Mouse (Mus musculus) liver, postnatal 0 days (tissue): Measurements from ENCODE around the gene Krtap24-1. TPM values are rescaled to one million over a fixed set of nuclear protein-coding genes. Genes with fewer than 3 reads are reported as not detected.

Source experiments
- ATAC-seq: fragments of 200-750 bp; cut with Nextera tagmentation; 2 replicates; pipeline ENCODE4 v1.8.0; 2017; ENCODE audit warnings: mild to moderate bottlenecking, moderate library complexity
- DNase-seq: peaks from one replicate; pipeline ENCODE4 v3.0.0-alpha.2; 2016
- H3K27ac ChIP-seq: fragments of 300-500 bp; sonication (generic); 2 replicates; pipeline ENCODE4 v1.5.1; 2014; ENCODE audit warnings: antibody characterized with exemption, moderate library complexity, mild to moderate bottlenecking, low read depth
- H3K27me3 ChIP-seq: fragments of 300-500 bp; sonication (generic); 2 replicates; pipeline ENCODE4 v1.6.1; 2014; ENCODE audit warnings: low read length, control low read depth, mixed read lengths; ENCODE audit not compliant: insufficient read depth
- H3K36me3 ChIP-seq: fragments of 300-500 bp; sonication (generic); replicated peaks from 2 replicates; pipeline ENCODE4 v1.6.1; 2014; ENCODE audit warnings: mild to moderate bottlenecking, control low read depth, low read length, moderate library complexity, mixed read lengths; ENCODE audit not compliant: insufficient read depth
- H3K4me1 ChIP-seq: fragments of 300-500 bp; sonication (generic); 2 replicates; pipeline ENCODE4 v1.6.1; 2014; ENCODE audit warnings: antibody characterized with exemption, mild to moderate bottlenecking, control low read depth; ENCODE audit not compliant: insufficient read depth
- H3K4me2 ChIP-seq: fragments of 300-500 bp; sonication (generic); 2 replicates; pipeline ENCODE4 v1.6.1; 2014; ENCODE audit warnings: low read depth, mild to moderate bottlenecking, low read length, moderate library complexity, mixed read lengths
- H3K4me3 ChIP-seq: fragments of 300-500 bp; sonication (generic); 2 replicates; pipeline ENCODE4 v1.5.1; 2014; ENCODE audit warnings: low read depth, low read length
- H3K9ac ChIP-seq: fragments of 300-500 bp; sonication (generic); replicated peaks from 2 replicates; pipeline ENCODE4 v1.6.1; 2014; ENCODE audit warnings: mild to moderate bottlenecking, moderate library complexity
- H3K9me3 ChIP-seq: fragments of 300-500 bp; sonication (generic); 2 replicates; pipeline ENCODE4 v1.6.1; 2016; ENCODE audit warnings: mild to moderate bottlenecking, control low read depth, low read length, mixed read lengths
- CTCF ChIP-seq: sonication (generic); IDR thresholded peaks from 2 replicates; pipeline ENCODE4 v1.5.1; 2016; ENCODE audit warnings: antibody characterized with exemption, low read depth
- EP300 ChIP-seq: IDR thresholded peaks from 2 replicates; pipeline ENCODE4 v1.6.1; 2016; ENCODE audit warnings: antibody characterized with exemption, low read depth, mild to moderate bottlenecking
- WGBS: fragments of 180-500 bp; shearing (Covaris S2); extraction: QIAGEN DNeasy Blood & Tissue Kit; methylation state at CpG from one replicate; pipeline ENCODE4 v1.1.7; 2014; ENCODE audit not compliant: insufficient replicate concordance; 5-methylcytosine and 5-hydroxymethylcytosine counted together
- polyA plus RNA-seq: library from polyadenylated mRNA; unstranded; fragments of >200 nt; fragmentation: Nextera tagmentation; extraction: Ambion mirVana; gene quantifications from 2 replicates; pipeline ENCODE4 v1.2.1, GENCODE M21; 2015

The Krtap24-1 gene
- polyA plus RNA-seq, 1 experiment from 2014 or later = not detected

DNA sequence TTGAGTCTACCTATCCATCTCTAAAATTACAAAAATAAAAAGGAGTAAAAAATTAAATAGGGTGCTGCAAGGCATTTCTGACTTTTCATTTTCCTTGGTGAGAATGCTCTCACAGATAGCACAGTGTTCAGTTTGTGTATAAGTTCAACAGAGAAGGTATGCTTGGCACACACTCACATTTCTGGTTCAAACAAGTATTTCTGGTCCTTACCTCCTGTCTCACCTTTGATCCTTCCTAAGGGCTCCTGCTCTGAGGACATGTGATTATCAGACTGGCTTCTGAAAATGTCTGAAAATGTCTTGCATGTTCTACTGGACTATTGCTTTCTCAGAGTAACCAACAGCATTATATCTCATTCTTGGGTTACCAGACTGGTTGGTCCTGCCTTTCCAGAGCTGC, 41.9 kb downstream of the Krtap24-1 start:
- ATAC-seq = no peak

DNA sequence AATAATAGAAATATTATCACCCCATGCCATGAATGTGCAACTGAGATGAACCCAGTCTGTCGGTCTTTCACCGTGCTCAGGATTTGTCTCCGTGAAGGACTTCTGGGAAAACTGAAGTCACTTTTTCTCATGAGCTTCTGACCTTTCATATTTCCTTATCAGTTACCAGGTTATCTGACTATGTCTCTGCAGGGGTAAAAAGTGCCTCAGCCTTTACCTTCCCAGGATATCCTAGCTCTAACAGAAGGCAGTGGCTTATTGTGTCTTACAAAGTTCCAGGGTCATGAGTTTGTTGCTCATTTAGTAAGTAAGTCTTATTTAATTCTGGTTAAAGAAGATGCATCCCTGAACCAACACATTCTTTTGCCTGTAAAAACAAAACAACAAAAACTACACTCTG, 42.3 kb downstream of the Krtap24-1 start:
- no peaks in the 10 kb centered on the region for H3K9me3 ChIP-seq
- ATAC-seq = no peak
- H3K27ac ChIP-seq = no peak overlapping the region
- no peaks in the 10 kb centered on the region for H3K27me3 ChIP-seq
- no peaks in the 10 kb centered on the region for H3K4me1 ChIP-seq
- H3K4me2 ChIP-seq = no peak overlapping the region
- no peak for DNase-seq
- 83% methylated on average over 3 of the region's 3 CpGs for WGBS
- no peak overlapping the region for H3K4me3 ChIP-seq
- H3K36me3 ChIP-seq = no peaks in the 10 kb centered on the region
- TF ChIP-seq EP300 (no peak), CTCF (no peak)
- no peak overlapping the region for H3K9ac ChIP-seq

More for the DNA sequence above, 41.9 kb downstream of the Krtap24-1 start:
- no peak for DNase-seq
- no peaks in the 10 kb centered on the region for H3K27me3 ChIP-seq
- no peak overlapping the region for H3K9ac ChIP-seq
- TF ChIP-seq CTCF (no peak), EP300 (no peak)
- no peaks in the 10 kb centered on the region for H3K4me1 ChIP-seq
- H3K4me2 ChIP-seq = no peak overlapping the region
- no peak overlapping the region for H3K4me3 ChIP-seq
- no peak overlapping the region for H3K27ac ChIP-seq
- H3K36me3 ChIP-seq = no peaks in the 10 kb centered on the region
- no peaks in the 10 kb centered on the region for H3K9me3 ChIP-seq

DNA sequence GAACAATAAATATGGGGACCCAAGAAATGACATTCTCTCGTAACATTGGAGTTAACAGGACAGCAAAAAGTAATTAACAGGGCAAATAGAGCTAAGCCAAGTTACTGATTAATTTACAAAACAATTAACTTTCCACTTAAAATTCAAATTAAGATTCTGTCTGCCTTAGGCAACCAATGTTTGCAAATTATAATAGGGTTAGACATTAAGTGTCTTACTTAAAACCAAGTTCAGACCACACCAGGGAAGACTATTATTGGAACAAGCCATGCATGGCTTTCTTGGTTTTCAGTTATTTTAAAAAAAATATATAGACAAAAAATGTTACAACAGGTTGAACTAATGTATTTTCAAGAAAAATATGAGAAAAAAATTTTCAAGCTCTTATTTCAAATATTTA, 43.0 kb downstream of the Krtap24-1 start:
- DNase-seq (no peak), ATAC-seq (no peak)
- no peak overlapping the region for H3K4me2 ChIP-seq
- WGBS = 60% methylated on average over 1 of the region's 1 CpGs
- TF ChIP-seq EP300 (no peak), CTCF (no peak)
- H3K4me3 ChIP-seq = no peak overlapping the region
- no peaks in the 10 kb centered on the region for H3K4me1 ChIP-seq
- H3K36me3 ChIP-seq = no peaks in the 10 kb centered on the region
- H3K9me3 ChIP-seq = no peaks in the 10 kb centered on the region
- no peak overlapping the region for H3K27ac ChIP-seq
- H3K9ac ChIP-seq = no peak overlapping the region
- no peaks in the 10 kb centered on the region for H3K27me3 ChIP-seq

DNA sequence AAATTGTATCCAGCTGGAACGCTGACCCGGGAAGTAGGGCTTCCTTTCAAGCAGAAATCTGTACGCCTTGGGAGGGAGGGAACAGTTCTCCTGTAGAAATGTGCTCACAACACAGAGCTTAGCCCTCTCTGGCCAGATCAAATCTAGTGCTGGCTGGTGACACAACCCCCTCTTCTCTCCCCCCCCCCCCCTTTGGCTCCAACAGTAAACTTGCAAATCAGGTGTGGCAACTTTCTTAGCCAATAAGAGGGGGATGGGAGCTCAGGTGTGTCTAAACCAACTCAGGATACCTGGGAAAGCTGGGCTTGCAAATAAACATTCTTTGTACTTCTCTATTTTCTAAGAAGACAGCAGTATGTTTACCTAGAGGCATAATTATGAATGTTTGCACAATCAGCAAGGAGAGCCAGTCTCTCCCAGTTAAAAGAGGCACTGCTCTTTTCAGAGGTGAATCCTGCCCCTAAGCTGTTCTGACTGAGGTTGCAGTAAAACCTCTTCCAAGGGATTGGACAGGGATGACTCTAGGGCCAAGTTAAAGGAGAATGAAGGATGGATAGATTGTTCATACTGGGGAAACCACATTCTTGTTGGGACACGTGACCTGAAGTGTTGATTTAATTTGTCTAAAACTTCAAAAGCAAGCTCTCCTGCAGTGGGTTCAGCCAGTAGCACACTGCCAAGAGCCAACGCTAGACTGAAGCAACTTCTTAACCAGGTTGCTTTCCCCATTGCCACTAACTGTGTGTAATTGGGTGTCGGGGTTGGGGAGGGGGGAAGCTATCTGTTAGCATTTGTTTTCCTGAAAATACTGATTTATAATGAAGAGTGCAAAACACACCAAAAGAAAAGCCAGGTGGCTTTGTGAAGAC, 48.8 kb downstream of the Krtap24-1 start, which contains the start of gene Cldn8:
Gene Cldn8 (minus strand): TSS at position 139 of the 869 bp plus-strand sequence.
- TF ChIP-seq EP300 = no peak
- no peak for TF ChIP-seq CTCF
- Histone ChIP-seq H3K4me1 (no peaks in the 10 kb centered on the region), H3K9ac (no peak within 1 kb of the TSS), H3K27me3 (no peaks in the 10 kb centered on the region), H3K4me2 (no peak within 1 kb of the TSS), H3K27ac (no peak within 1 kb of the TSS), H3K36me3 (no peaks in the 10 kb centered on the region), H3K9me3 (no peaks in the 10 kb centered on the region), H3K4me3 (no peak within 1 kb of the TSS)
- DNase-seq (no peak), ATAC-seq (no peak)
- 70% methylated on average over 6 of the region's 6 CpGs for WGBS

DNA sequence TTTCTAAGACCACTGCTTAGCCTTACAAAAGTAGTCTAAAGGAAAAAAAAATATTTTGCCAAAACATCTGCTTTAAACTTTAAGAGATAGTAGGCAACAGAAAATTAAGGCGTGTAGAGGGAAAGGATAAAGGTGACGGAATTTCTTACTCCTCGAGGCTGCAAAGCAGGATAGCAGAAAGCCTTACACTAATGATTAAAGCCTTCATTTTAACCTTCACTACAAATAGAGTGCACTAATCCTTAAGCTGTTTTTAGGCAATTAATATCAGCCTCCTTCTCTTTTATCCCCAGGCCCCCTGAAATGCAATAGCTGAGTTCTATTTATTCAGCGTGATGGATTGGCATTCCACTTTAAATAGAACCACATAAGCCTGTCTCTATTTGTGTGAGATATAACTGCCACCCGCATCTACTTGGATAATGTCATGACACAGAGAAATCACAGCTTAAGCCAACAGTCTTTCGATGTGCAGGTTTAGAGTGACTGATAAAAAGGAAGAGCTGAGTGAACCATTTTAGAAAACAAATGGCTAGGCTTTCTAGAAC, 50.4 kb downstream of the Krtap24-1 start:
- Histone ChIP-seq H3K4me3 (no peak overlapping the region), H3K9me3 (no peaks in the 10 kb centered on the region), H3K4me1 (no peaks in the 10 kb centered on the region), H3K4me2 (no peak overlapping the region), H3K27ac (no peak overlapping the region), H3K27me3 (no peaks in the 10 kb centered on the region), H3K36me3 (no peaks in the 10 kb centered on the region), H3K9ac (no peak overlapping the region)
- DNase-seq (no peak), ATAC-seq (no peak)
- no peak for TF ChIP-seq CTCF
- TF ChIP-seq EP300 = no peak
- WGBS = 60% methylated on average over 6 of the region's 6 CpGs

Other genes starting within 250 kb of the Krtap24-1 start
- not detected in 2 replicates for gene Cldn17, start 105.3 kb downstream of the Krtap24-1 start, polyA plus RNA-seq
- gene Cldn8, start 49.1 kb downstream of the Krtap24-1 start, polyA plus RNA-seq = 0.09 and 0.13 TPM in 2 replicates
- gene 2310079G19Rik, start 15.4 kb upstream of the Krtap24-1 start, polyA plus RNA-seq = not detected in 2 replicates
- gene Krtap26-1, start 35.5 kb upstream of the Krtap24-1 start, polyA plus RNA-seq = not detected in 2 replicates
- gene Krtap27-1, start 59.4 kb upstream of the Krtap24-1 start, polyA plus RNA-seq = not detected in 2 replicates
- gene 2310061N02Rik, start 95.7 kb upstream of the Krtap24-1 start, polyA plus RNA-seq = not detected in 2 replicates
- not detected in 2 replicates for gene Krtap13-1, start 116.6 kb upstream of the Krtap24-1 start, polyA plus RNA-seq
- not detected in 2 replicates for gene Krtap13, start 139.4 kb upstream of the Krtap24-1 start, polyA plus RNA-seq
- not detected in 2 replicates for gene 2310034C09Rik, start 146.6 kb upstream of the Krtap24-1 start, polyA plus RNA-seq
- gene 2310057N15Rik, start 161.9 kb upstream of the Krtap24-1 start, polyA plus RNA-seq = not detected in 2 replicates
- gene Gm5965, start 165.6 kb upstream of the Krtap24-1 start, polyA plus RNA-seq = not detected in 2 replicates
- gene Gm20741, start 199.9 kb upstream of the Krtap24-1 start, polyA plus RNA-seq = not detected in 2 replicates
- not detected in 2 replicates for gene Krtap15, start 207.9 kb upstream of the Krtap24-1 start, polyA plus RNA-seq
- not detected in 2 replicates for gene Krtap14, start 213.9 kb upstream of the Krtap24-1 start, polyA plus RNA-seq